Comparison of ENCODE assay signal across 40 mouse cellular contexts in genomic region chr5:121536921-121537555, GRCm38 (mm10). TPM values are rescaled to one million over a fixed set of nuclear protein-coding genes. Genes with fewer than 3 reads are reported as not detected.
DNase-seq lines count a peak whose midpoint lies in the region; ATAC-seq and TF ChIP-seq lines count a peak whose summit lies in the region.
"Had no signal": no experiment of that assay in that cellular context is flagged by ENCODE, and none has a peak within 500 bp of the region (broad histone marks: within the 10 kb centered on the region; RNA-seq: fewer than 3 reads in every experiment).

No protein-coding gene starts in this region.

- 0 out of 2 replicates have a peak overlapping the region, but pooled peaks have one; percentile 28 for H3K27ac ChIP-seq in heart, embryonic 15.5 days
- peak overlapping the region; percentile 54; the same call in 1 of the 2 replicates for H3K27ac ChIP-seq in CH12.LX (ENCODE audit: insufficient read depth, low read depth)
- H3K27ac ChIP-seq: embryonic facial prominence, embryonic 15.5 days; layer of hippocampus, adult 2 months; limb, embryonic 13.5 days; midbrain, embryonic 10.5 days; midbrain, embryonic 15.5 days; neural tube, embryonic 15.5 days had no signal

- no peak for TF ChIP-seq POLR2A in CH12.LX (IDR thresholded peaks at IDR 0.05; ENCODE audit: low read depth, low read length)

- no peak for TF ChIP-seq RAD21 in CH12.LX (IDR thresholded peaks at IDR 0.05; ENCODE audit: low read depth, low read length)

- 66% methylated on average over 7 of the region's 7 CpGs for WGBS in heart, embryonic 15.5 days

- in situ Hi-C loops in CH12.LX (cut with MboI; ENCODE audit: low pct_ligation_motif_present, low pct_unique_long_range_greater_than_20kb, low sequenced_read_pairs): no loop called here

- H3K9me3 ChIP-seq in heart, embryonic 15.5 days (replicated peaks): no peaks in the 10 kb centered on the region
- no peaks in the 10 kb centered on the region for H3K9me3 ChIP-seq in CH12.LX (replicated peaks; ENCODE audit: low read length)
- H3K9me3 ChIP-seq: embryonic facial prominence, embryonic 15.5 days; limb, embryonic 13.5 days; liver, embryonic 15.5 days; midbrain, embryonic 10.5 days; midbrain, embryonic 15.5 days; neural tube, embryonic 15.5 days had no signal

- no peak for ATAC-seq in heart, embryonic 15.5 days (replicated peaks; ENCODE audit: insufficient number of reproducible peaks, insufficient read depth, low FRiP score, low read depth)
- ATAC-seq: forebrain, embryonic 16.5 days; hindbrain, embryonic 16.5 days; midbrain, embryonic 15.5 days had no signal

- H3K79me2 ChIP-seq in CH12.LX (replicated peaks; ENCODE audit: control insufficient read depth, extremely low read depth, insufficient read depth, poor library complexity, severe bottlenecking): peaks cover 20% of the 10 kb centered on the region

- no peak overlapping the region for H3K4me2 ChIP-seq in heart, embryonic 15.5 days
- H3K4me2 ChIP-seq in CH12.LX (ENCODE audit: insufficient read depth, low read depth, poor library complexity, severe bottlenecking): no peak overlapping the region
- H3K4me2 ChIP-seq: embryonic facial prominence, embryonic 15.5 days; heart, embryonic 11.5 days; limb, embryonic 13.5 days; liver, embryonic 15.5 days; lung, embryonic 14.5 days; midbrain, embryonic 15.5 days; neural tube, embryonic 15.5 days had no signal

- no peak for DNase-seq in heart, adult 11 months
- DNase-seq in CH12.LX (ENCODE audit: extremely low read depth) (no peak), ES-CJ7 (ENCODE audit: low read depth, low spot score) (peak; percentile 58), R1 (ENCODE audit: low read depth, low spot score) (peak; percentile 86)
- no peak for DNase-seq in layer of hippocampus, adult 9-10 months (ENCODE audit: low spot score)
- no peak for DNase-seq in urinary bladder, postnatal 14 days (ENCODE audit: low spot score)
- DNase-seq: adrenal gland, postnatal 36 days; B cell, adult 2 months; cerebellum, adult 2 months; cerebellum, postnatal 14 days; gastrocnemius, postnatal 14 days; heart, postnatal 14 days; kidney, adult 2 months; kidney, postnatal 36 days; lung, embryonic 14.5 days; retina, postnatal 1 day; right cerebral cortex, postnatal 14 days; thymus, postnatal 14 days had no signal

- H3K36me3 ChIP-seq in heart, embryonic 15.5 days: peaks cover 44% of the 10 kb centered on the region
- peaks cover 47 to 78% of the 10 kb centered on the region in 2 experiments for H3K36me3 ChIP-seq in CH12.LX (replicated peaks in 1 of 2; ENCODE audit: control insufficient read depth in 1 of 2, insufficient read depth in 1 of 2, low read length in 1 of 2)

- no peak for TF ChIP-seq CTCF in CH12.LX (conservative IDR thresholded peaks at IDR 0.05 in 1 of 2, IDR thresholded peaks at IDR 0.05 in 1 of 2; ENCODE audit: low read depth in 2 of 2, low read length in 2 of 2)

- H3K4me3 ChIP-seq in heart, embryonic 15.5 days: no peak overlapping the region
- no peak overlapping the region for H3K4me3 ChIP-seq in CH12.LX (replicated peaks in 1 of 3; ENCODE audit: low read depth in 2 of 3, low read length in 2 of 3, poor library complexity in 1 of 3)
- H3K4me3 ChIP-seq: embryonic facial prominence, embryonic 15.5 days; layer of hippocampus, adult 2 months; limb, embryonic 13.5 days; liver, embryonic 15.5 days; midbrain, embryonic 10.5 days; midbrain, embryonic 15.5 days; neural tube, embryonic 15.5 days had no signal

- dilution Hi-C loops in CH12.LX (cut with MboI; ENCODE audit: extremely low pct_ligation_motif_present, extremely low pct_unique_long_range_greater_than_20kb, low sequenced_read_pairs): no loop called here

- H3K9ac ChIP-seq in heart, embryonic 15.5 days: no peak overlapping the region
- no peak overlapping the region for H3K9ac ChIP-seq in CH12.LX (ENCODE audit: insufficient read depth, low read depth)
- H3K9ac ChIP-seq: embryonic facial prominence, embryonic 15.5 days; limb, embryonic 13.5 days; liver, embryonic 15.5 days; lung, embryonic 14.5 days; midbrain, embryonic 15.5 days; neural tube, embryonic 15.5 days had no signal

- H3K4me1 ChIP-seq in heart, embryonic 15.5 days (replicated peaks): peaks cover 4% of the 10 kb centered on the region
- peaks cover 7 to 29% of the 10 kb centered on the region in 2 experiments for H3K4me1 ChIP-seq in CH12.LX (ENCODE audit: control insufficient read depth in 1 of 2, insufficient read depth in 2 of 2)
- H3K4me1 ChIP-seq: embryonic facial prominence, embryonic 15.5 days; limb, embryonic 13.5 days had no signal

- H3K27me3 ChIP-seq in heart, embryonic 15.5 days: no peaks in the 10 kb centered on the region
- H3K27me3 ChIP-seq in CH12.LX (replicated peaks): no peaks in the 10 kb centered on the region
- H3K27me3 ChIP-seq: embryonic facial prominence, embryonic 15.5 days; limb, embryonic 13.5 days; liver, embryonic 15.5 days; midbrain, embryonic 15.5 days; neural tube, embryonic 15.5 days had no signal

- no peak for TF ChIP-seq EP300 in CH12.LX (IDR thresholded peaks at IDR 0.05; ENCODE audit: low read length)

TF ChIP-seq in CH12.LX, 34 proteins besides CTCF, POLR2A, EP300 and RAD21:
- TF ChIP-seq UBTF (IDR thresholded peaks at IDR 0.05; ENCODE audit: low read depth, low read length) (no peak), ZMIZ1 (IDR thresholded peaks at IDR 0.05; ENCODE audit: low read depth, low read length) (no peak), NELFE (IDR thresholded peaks at IDR 0.05; ENCODE audit: low read depth, low read length) (no peak), IRF4 (IDR thresholded peaks at IDR 0.05; ENCODE audit: low read depth, low read length) (no peak), KAT2A (IDR thresholded peaks at IDR 0.05; ENCODE audit: insufficient replicate concordance, low read length) (no peak)

RNA-seq across cellular contexts. Expression of gene Adam1a, which starts 8.2 kb away (rescaled TPM):
- 0.86 and 0.91 TPM in 2 replicates for polyA plus RNA-seq in heart, embryonic 15.5 days (2015; fragmentation: Nextera tagmentation; extraction: Ambion mirVana)
- total RNA-seq in CH12.LX (2012; rRNA removed) (1.6 and 1.8 TPM in 2 replicates), CH12.LX (2014; rRNA removed) (1.2 and 2.2 TPM in 2 replicates)
- 1.3 TPM in 2 replicates for polyA plus RNA-seq in CH12.LX (2012; ENCODE audit: insufficient read length, low read depth)

RNA-seq across cellular contexts. Expression of gene Gm42878, which starts 8.2 kb away (rescaled TPM):
- polyA plus RNA-seq in heart, embryonic 15.5 days (2015; fragmentation: Nextera tagmentation; extraction: Ambion mirVana): 0.18 TPM in 1 of 2 replicates, not detected in the other
- 0.13 TPM in 1 of 2 replicates, not detected in the other for total RNA-seq in CH12.LX (2012; rRNA removed)
- 0.58 and 1.0 TPM in 2 replicates for total RNA-seq in CH12.LX (2014; rRNA removed)
- polyA plus RNA-seq in CH12.LX (2012; ENCODE audit: insufficient read length, low read depth): not detected in 2 replicates
- total RNA-seq: adrenal gland, postnatal 36 days; gastrocnemius, postnatal 14 days; granulocyte monocyte progenitor cell, adult 5-6 weeks; heart, postnatal 14 days; layer of hippocampus, adult 2 months; layer of hippocampus, postnatal 25 days; left cerebral cortex, adult 8-10 months; left cerebral cortex, postnatal 36 days had no signal
- polyA plus RNA-seq: embryonic facial prominence, embryonic 15.5 days; forebrain, embryonic 16.5 days; heart, embryonic 11.5 days; hindbrain, embryonic 11.5 days; hindbrain, embryonic 16.5 days; intestine, embryonic 14.5 days; kidney, embryonic 16.5 days; limb, embryonic 13.5 days; liver, embryonic 15.5 days; lung, embryonic 14.5 days; midbrain, embryonic 10.5 days; midbrain, embryonic 15.5 days; neural tube, embryonic 15.5 days; small intestine, adult 2 months had no signal

RNA-seq across cellular contexts. Expression of gene Mapkapk5, which starts 8.7 kb away (rescaled TPM):
- polyA plus RNA-seq in heart, embryonic 15.5 days (2015; fragmentation: Nextera tagmentation; extraction: Ambion mirVana): 30.5 and 33.1 TPM in 2 replicates
- total RNA-seq in CH12.LX (2012; rRNA removed) (48.3 and 62.6 TPM in 2 replicates), CH12.LX (2014; rRNA removed) (84.8 and 106 TPM in 2 replicates)
- 82.9 and 90.7 TPM in 2 replicates for polyA plus RNA-seq in CH12.LX (2012; ENCODE audit: insufficient read length, low read depth)

RNA-seq across cellular contexts. Expression of gene Adam1b, which starts 33.8 kb away (rescaled TPM):
- 0.05 and 0.11 TPM in 2 replicates for polyA plus RNA-seq in heart, embryonic 15.5 days (2015; fragmentation: Nextera tagmentation; extraction: Ambion mirVana)
- total RNA-seq in CH12.LX (2012; rRNA removed) (0.04 TPM in 1 of 2 replicates, not detected in the other), CH12.LX (2014; rRNA removed) (not detected in 2 replicates)
- 0.08 TPM in 1 of 2 replicates, not detected in the other for polyA plus RNA-seq in CH12.LX (2012; ENCODE audit: insufficient read length, low read depth)
- total RNA-seq: adrenal gland, adult 18-20 months; adrenal gland, postnatal 36 days; gastrocnemius, postnatal 14 days; heart, postnatal 14 days; layer of hippocampus, adult 2 months; left cerebral cortex, adult 8-10 months had no signal
- polyA plus RNA-seq: brain, embryonic 14.5 days; cerebellum, adult 2 months; cortical plate, adult 2 months; embryonic facial prominence, embryonic 15.5 days; hindbrain, embryonic 11.5 days; hindbrain, embryonic 16.5 days; kidney, adult 2 months; limb, embryonic 13.5 days; liver, embryonic 15.5 days; lung, embryonic 14.5 days; midbrain, embryonic 10.5 days; neural tube, embryonic 15.5 days; small intestine, adult 2 months had no signal

RNA-seq across cellular contexts. Expression of gene Aldh2, which starts 56.6 kb away (rescaled TPM):
- polyA plus RNA-seq in heart, embryonic 15.5 days (2015; fragmentation: Nextera tagmentation; extraction: Ambion mirVana): 95.0 and 119 TPM in 2 replicates
- 56.2 and 73.9 TPM in 2 replicates for total RNA-seq in CH12.LX (2012; rRNA removed)
- total RNA-seq in CH12.LX (2014; rRNA removed): 58.9 and 66.0 TPM in 2 replicates
- 139 and 143 TPM in 2 replicates for polyA plus RNA-seq in CH12.LX (2012; ENCODE audit: insufficient read length, low read depth)

Comparison
In these comparisons a context has a peak if more than half of its experiments do, and no peak if none do; other contexts are left out.
1. DNase-seq: peak in ES-CJ7 (single experiment) and R1 (single experiment); none in heart, adult 11 months (single experiment), CH12.LX (single experiment), layer of hippocampus, adult 9-10 months (single experiment) and urinary bladder, postnatal 14 days (single experiment).